Mouse (Mus musculus) bone marrow macrophage, adult 2 months (primary cell): ENCODE measurements at regions not wholly inside any gene's neighbourhood (a gene's known extent, or its start where the extent isn't known, plus 50 kb on each side); places are given as distances from the start of the nearest gene placed in this dataset.

ENCODE experiments used
- CTCF ChIP-seq: IDR thresholded peaks from 2 replicates; pipeline ENCODE4 v1.5.1; 2012; ENCODE audit warnings: low read depth, mild to moderate bottlenecking, low read length, moderate library complexity
- POLR2A ChIP-seq: IDR thresholded peaks from 2 replicates; pipeline ENCODE4 v1.6.1; 2012; ENCODE audit warnings: mild to moderate bottlenecking, low read depth, low read length, borderline replicate concordance

DNA sequence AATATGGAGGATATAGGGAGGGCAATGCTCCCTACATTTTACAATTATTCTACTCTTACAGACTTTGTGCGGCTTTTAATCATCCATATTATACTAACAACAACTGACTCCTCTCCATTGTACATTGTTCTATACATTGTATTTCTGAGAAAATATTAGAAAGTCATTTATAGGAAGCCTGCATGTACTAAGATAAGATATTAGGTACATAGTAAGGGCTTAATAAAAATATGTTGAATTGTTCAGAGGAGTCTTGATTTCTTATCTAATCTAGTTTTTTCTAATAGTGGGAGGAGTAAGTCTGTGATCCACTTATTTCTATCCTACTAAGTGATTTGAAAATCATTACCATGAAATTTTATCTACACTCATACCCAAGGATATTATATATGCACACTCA is 94.8 kb upstream of the Rgs1 start:
- TF ChIP-seq CTCF (no peak), POLR2A (no peak)
